Mouse (Mus musculus) thymus, adult 2 months (tissue): ENCODE data around the gene Cdh8.

Source experiments
- CTCF ChIP-seq: fragments of 200-500 bp; IDR thresholded peaks from 2 replicates; pipeline ENCODE4 v1.5.1; 2012; ENCODE audit warnings: mild to moderate bottlenecking, control low read depth, low read length, moderate library complexity, borderline replicate concordance; ENCODE audit not compliant: control insufficient read depth, poor library complexity, insufficient read depth; ENCODE audit errors: extremely low read depth
- POLR2A ChIP-seq: fragments of 200-500 bp; IDR thresholded peaks from 2 replicates; pipeline ENCODE4 v1.6.1; 2012; ENCODE audit warnings: mild to moderate bottlenecking, low read length, control low read depth, moderate library complexity; ENCODE audit not compliant: control insufficient read depth, poor library complexity, insufficient read depth; ENCODE audit errors: extremely low read depth

GRCm38 (mm10) chr8:99415076-99415965 is 950 bp downstream of the Cdh8 start:
- no peak for TF ChIP-seq CTCF
- TF ChIP-seq POLR2A: no peak
